Mouse (Mus musculus): ENCODE data around the gene Oaf. TPM values are rescaled to one million over a fixed set of nuclear protein-coding genes. Genes with fewer than 3 reads are reported as not detected.

Oaf gene
- total RNA-seq, 2 experiments from 2014 or later: 2.1 to 3.7 TPM

Other genes starting within 250 kb of the Oaf start
- gene Arhgef12, start 132.7 kb downstream of the Oaf start, total RNA-seq (2015; ENCODE audit: low replicate concordance): 165 and 220 TPM in 2 replicates
- 344 and 355 TPM in 2 replicates for gene Arhgef12, start 132.7 kb downstream of the Oaf start, total RNA-seq (2017; ENCODE audit: low replicate concordance)
- gene Tmem136, start 123.3 kb downstream of the Oaf start, total RNA-seq (2015; ENCODE audit: low replicate concordance): 0.38 and 5.6 TPM in 2 replicates
- gene Tmem136, start 123.3 kb downstream of the Oaf start, total RNA-seq (2017; ENCODE audit: low replicate concordance): 1.9 and 3.1 TPM in 2 replicates
- gene Pou2f3, start 29.5 kb downstream of the Oaf start, total RNA-seq (2015; ENCODE audit: low replicate concordance): not detected in 2 replicates
- gene Pou2f3, start 29.5 kb downstream of the Oaf start, total RNA-seq (2017; ENCODE audit: low replicate concordance): not detected in 2 replicates
- not detected in 2 replicates for gene Trim29, start 70.9 kb upstream of the Oaf start, total RNA-seq (2015; ENCODE audit: low replicate concordance)
- gene Trim29, start 70.9 kb upstream of the Oaf start, total RNA-seq (2017; ENCODE audit: low replicate concordance): 0.60 TPM in 1 of 2 replicates, not detected in the other